Mouse (Mus musculus): ENCODE results near the gene Hpse. TPM values are rescaled to one million over a fixed set of nuclear protein-coding genes. Genes with fewer than 3 reads are reported as not detected.

Gene Hpse
- polyA plus RNA-seq, 1 experiment from 2014 or later: 0.82 TPM

DNA sequence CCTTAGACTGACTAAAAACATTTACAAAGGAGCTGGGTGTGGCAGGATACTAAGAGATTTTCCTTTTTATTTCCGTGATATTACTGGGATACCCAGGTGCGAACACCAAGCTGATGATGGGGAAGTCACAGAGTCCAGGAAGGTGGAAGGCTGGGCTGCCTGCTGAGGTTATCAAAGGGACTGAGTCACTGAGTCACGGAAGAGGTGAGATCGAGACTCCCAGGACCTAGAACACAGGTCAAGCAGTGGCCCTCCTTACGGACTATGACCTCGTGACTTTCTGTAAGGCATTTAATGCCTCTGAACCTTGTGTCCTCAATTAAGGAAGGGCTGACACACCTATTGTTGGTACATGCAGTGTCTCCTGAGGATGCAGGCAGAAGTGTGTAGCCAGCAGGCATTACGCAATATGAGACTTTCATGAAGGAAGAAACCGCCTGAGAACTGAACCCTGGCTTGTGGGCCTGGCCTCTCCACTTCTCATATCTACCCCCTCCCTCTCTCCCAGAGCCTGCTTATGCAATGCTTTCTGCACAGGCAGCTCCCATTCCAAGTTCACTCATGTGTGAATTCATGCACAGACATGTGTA, 86.9 kb downstream of the Hpse start:
- Histone ChIP-seq H3K9ac (no peak overlapping the region), H3K9me3 (no peaks in the 10 kb centered on the region), H3K36me3 (replicated peaks) (no peaks in the 10 kb centered on the region), H3K4me1 (no peaks in the 10 kb centered on the region), H3K27ac (no peak overlapping the region), H3K4me3 (replicated peaks) (no peak overlapping the region), H3K4me2 (no peak overlapping the region), H3K27me3 (no peaks in the 10 kb centered on the region)
- WGBS: 92% methylated on average over 8 of the region's 8 CpGs
- ATAC-seq (ENCODE audit: low FRiP score): no peak

Other genes starting within 250 kb of the Hpse start
- gene Lin54, start 219.1 kb downstream of the Hpse start, polyA plus RNA-seq (2016; fragmentation: Nextera tagmentation; extraction: Ambion mirVana): 17.6 and 18.3 TPM in 2 replicates
- 198 and 200 TPM in 2 replicates for gene Cops4, start 201.4 kb downstream of the Hpse start, polyA plus RNA-seq (2016; fragmentation: Nextera tagmentation; extraction: Ambion mirVana)
- gene Plac8, start 147.5 kb downstream of the Hpse start, polyA plus RNA-seq (2016; fragmentation: Nextera tagmentation; extraction: Ambion mirVana): 0.56 and 0.63 TPM in 2 replicates
- gene Coq2, start 44.6 kb downstream of the Hpse start, polyA plus RNA-seq (2016; fragmentation: Nextera tagmentation; extraction: Ambion mirVana): 42.3 and 47.3 TPM in 2 replicates
- 29.5 and 31.7 TPM in 2 replicates for gene Helq, start 78.9 kb upstream of the Hpse start, polyA plus RNA-seq (2016; fragmentation: Nextera tagmentation; extraction: Ambion mirVana)
- gene Mrps18c, start 78.9 kb upstream of the Hpse start, polyA plus RNA-seq (2016; fragmentation: Nextera tagmentation; extraction: Ambion mirVana): 174 and 181 TPM in 2 replicates
- 24.1 and 28.5 TPM in 2 replicates for gene Abraxas1, start 101.2 kb upstream of the Hpse start, polyA plus RNA-seq (2016; fragmentation: Nextera tagmentation; extraction: Ambion mirVana)
- gene Gpat3, start 126.0 kb upstream of the Hpse start, polyA plus RNA-seq (2016; fragmentation: Nextera tagmentation; extraction: Ambion mirVana): 0.20 and 0.74 TPM in 2 replicates

Data from forebrain, embryonic 12.5 days (tissue).